Mouse (Mus musculus) sigmoid colon, adult 10 weeks (tissue): ENCODE data around the gene Vmn1r89. TPM values are rescaled to one million over a fixed set of nuclear protein-coding genes. Genes with fewer than 3 reads are reported as not detected.

ENCODE experiments used
- polyA plus RNA-seq: library from polyadenylated mRNA; stranded (reverse); fragments of 350-450 nt; fragmentation: Illumina TruSeq; extraction: RNeasy Lipid Tissue Mini Kit (QIAGEN cat#74804); gene quantifications from one replicate; pipeline ENCODE4 v1.2.3, GENCODE M21; 2014; ENCODE audit warnings: low read depth, low replicate concordance

Gene Vmn1r89
- not detected for polyA plus RNA-seq

GRCm38 (mm10) chr7:13212720-13213119, at the start of gene Vmn1r89:
Gene Vmn1r89, plus strand, starts transcription at chr7:13213020.

Other genes with a start within 250 kb of the Vmn1r89 start
- 2.2 TPM for gene Zfp324, start 247.2 kb upstream of the Vmn1r89 start, polyA plus RNA-seq
- gene Zfp446, start 235.2 kb upstream of the Vmn1r89 start, polyA plus RNA-seq, result 2.7 TPM
- not detected for gene Slc27a5, start 214.8 kb upstream of the Vmn1r89 start, polyA plus RNA-seq
- 16.1 TPM for gene Trim28, start 213.9 kb upstream of the Vmn1r89 start, polyA plus RNA-seq
- gene Zbtb45, start 203.0 kb upstream of the Vmn1r89 start, polyA plus RNA-seq, result 0.54 TPM
- gene Chmp2a, start 178.2 kb upstream of the Vmn1r89 start, polyA plus RNA-seq, result 95.3 TPM
- 41.1 TPM for gene Ube2m, start 174.7 kb upstream of the Vmn1r89 start, polyA plus RNA-seq
- gene Mzf1, start 158.3 kb upstream of the Vmn1r89 start, polyA plus RNA-seq, result 0.79 TPM
- gene Vmn1r85, start 117.8 kb upstream of the Vmn1r89 start, polyA plus RNA-seq, result not detected
- gene Vmn1r86, start 93.1 kb upstream of the Vmn1r89 start, polyA plus RNA-seq, result not detected
- not detected for gene Vmn1r87, start 72.9 kb upstream of the Vmn1r89 start, polyA plus RNA-seq
- not detected for gene Vmn1r88, start 53.5 kb upstream of the Vmn1r89 start, polyA plus RNA-seq
- gene Lig1, start 64.3 kb downstream of the Vmn1r89 start, polyA plus RNA-seq, result 10.1 TPM
- 8.3 TPM for gene Zswim9, start 65.7 kb downstream of the Vmn1r89 start, polyA plus RNA-seq
- gene Pla2g4c, start 111.6 kb downstream of the Vmn1r89 start, polyA plus RNA-seq, result 3.4 TPM
- gene Cabp5, start 185.1 kb downstream of the Vmn1r89 start, polyA plus RNA-seq, result not detected
- not detected for gene Bsph1, start 237.8 kb downstream of the Vmn1r89 start, polyA plus RNA-seq